Mouse (Mus musculus): Measurements from ENCODE around the gene Fbxo11. TPM values are rescaled to one million over a fixed set of nuclear protein-coding genes. Genes with fewer than 3 reads are reported as not detected.
"Not testable (repeated sequence)": the region's sequence is repeated elsewhere in the genome, so short reads cannot be mapped to it uniquely, and the experiment has no call there.

Fbxo11 gene
- total RNA-seq, 2 experiments from 2014 or later: 109 to 115 TPM

DNA sequence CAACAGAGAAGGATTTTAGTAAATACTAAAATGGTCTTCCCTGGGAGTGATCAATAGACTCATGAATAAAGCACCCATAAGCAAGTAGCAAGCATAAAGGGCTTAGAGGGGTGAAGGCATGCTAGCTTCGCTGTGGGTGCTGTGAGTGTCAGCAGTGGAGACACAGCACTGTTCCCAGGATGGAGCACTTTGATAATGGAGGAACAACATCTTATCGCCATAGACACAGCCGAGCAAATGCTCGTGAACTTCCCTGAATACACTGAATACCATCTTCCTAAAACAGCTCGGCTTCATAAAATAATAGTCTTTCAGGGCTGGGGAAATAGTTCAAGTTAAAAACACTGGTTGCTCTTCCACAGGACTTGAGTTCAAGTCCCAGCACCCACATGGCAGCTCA, 33.3 kb downstream of the Fbxo11 start:
- intact Hi-C loops (cut with DNase I): no loop called here
- no peak for DNase-seq (ENCODE audit: low spot score in 2 of 2)

- intact Hi-C loops (cut with DNase I): no loop called here
- DNase-seq (ENCODE audit: low spot score in 2 of 2): peak; percentile 31 to 35
These were observed 35.7 kb downstream of the Fbxo11 start for GRCm38 (mm10) chr17:88029194-88029970.

GRCm38 (mm10) chr17:88025227-88025626, 39.9 kb downstream of the Fbxo11 start:
- intact Hi-C loops (cut with DNase I): loop anchor here (2.0 kb wide), 1 partner anchor 228 kb away; no protein-coding TSS in a partner anchor
- peak; percentile 48 to 65 for DNase-seq (ENCODE audit: low spot score in 2 of 2)

DNA sequence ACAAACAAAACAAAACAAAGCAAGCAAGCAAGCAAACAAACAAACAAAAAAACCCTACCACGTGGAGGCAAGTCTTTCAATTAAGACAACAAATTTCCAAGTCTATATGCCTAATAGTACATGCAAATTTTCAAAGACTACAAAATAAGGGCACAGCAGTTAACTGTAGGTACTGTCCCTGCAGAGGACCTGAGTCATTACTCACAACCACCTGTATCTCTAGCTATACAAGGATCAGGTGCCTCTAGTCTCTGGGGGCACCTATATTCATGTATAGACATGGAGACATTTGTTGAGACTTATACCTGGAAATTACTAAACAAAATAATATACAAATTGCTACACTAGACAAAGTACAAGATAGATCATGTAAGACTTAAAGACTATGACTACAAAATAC, 41.2 kb downstream of the Fbxo11 start:
- intact Hi-C loops (cut with DNase I): loop anchor here (2.0 kb wide), 1 partner anchor 229 kb away; no protein-coding TSS in a partner anchor
- DNase-seq (ENCODE audit: low spot score in 2 of 2): no peak

DNA sequence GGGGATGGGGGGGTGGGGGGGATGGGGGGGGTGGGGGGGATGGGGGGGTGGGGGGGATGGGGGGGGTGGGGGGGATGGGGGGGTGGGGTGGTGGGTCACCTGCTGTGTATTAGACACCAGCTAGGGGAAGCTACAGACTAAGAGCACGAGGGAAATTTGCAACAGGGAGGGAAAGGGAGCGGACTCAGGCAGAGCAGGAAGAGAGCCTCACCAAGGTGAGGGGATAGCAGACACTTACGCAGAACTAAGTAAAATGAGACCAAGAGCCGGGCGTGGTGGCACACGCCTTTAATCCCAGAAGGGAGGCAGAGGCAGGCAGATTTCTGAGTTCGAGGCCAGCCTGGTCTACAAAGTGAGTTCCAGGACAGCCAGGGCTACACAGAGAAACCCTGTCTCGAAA, 49.1 kb downstream of the Fbxo11 start:
- intact Hi-C loops (cut with DNase I); DNase-seq (ENCODE audit: low spot score in 2 of 2): not testable (repeated sequence)

DNA sequence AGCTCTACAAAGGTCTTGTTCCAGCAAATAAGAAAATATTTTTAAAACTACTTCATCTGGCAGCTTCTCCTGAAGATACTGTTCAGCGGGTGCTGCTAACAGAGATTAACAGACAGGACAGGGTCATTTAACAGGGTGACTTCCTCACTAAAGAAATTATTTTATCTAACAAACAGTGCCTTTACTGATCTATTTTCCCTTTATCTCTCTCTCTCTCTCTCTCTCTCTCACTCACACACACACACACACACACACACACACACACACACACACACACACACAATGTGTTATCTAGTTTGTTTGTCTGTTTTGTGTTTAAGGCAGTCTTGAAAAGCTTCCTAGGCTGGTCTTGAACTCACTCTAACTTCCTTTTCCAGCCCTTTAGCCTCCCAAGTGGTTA, 50.6 kb downstream of the Fbxo11 start:
- DNase-seq (ENCODE audit: low spot score in 2 of 2): no peak

DNA sequence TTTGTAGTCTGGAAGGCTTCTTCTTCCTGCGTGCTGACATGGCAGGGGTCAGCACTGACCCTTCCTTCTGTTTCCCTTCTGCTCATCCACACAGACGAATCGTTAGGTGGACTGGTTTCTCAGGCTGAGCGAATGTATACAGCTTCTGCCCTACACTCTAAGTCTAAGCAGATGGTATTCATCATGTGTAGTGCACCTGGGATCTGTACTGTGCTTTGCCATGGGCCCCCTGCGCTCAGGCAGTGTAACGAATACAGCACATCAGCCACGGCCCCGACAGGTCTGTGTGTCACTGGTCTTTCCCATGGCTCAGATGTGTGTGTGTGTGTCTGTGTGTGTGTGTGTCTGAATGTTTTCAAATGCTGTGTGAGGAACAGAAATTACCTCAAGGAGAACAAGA, 58.1 kb downstream of the Fbxo11 start:
- intact Hi-C loops (cut with DNase I): no loop called here
- no peak for DNase-seq (ENCODE audit: low spot score in 2 of 2)

More for the DNA sequence above, 50.6 kb downstream of the Fbxo11 start:
- intact Hi-C loops (cut with DNase I): no loop called here

DNA sequence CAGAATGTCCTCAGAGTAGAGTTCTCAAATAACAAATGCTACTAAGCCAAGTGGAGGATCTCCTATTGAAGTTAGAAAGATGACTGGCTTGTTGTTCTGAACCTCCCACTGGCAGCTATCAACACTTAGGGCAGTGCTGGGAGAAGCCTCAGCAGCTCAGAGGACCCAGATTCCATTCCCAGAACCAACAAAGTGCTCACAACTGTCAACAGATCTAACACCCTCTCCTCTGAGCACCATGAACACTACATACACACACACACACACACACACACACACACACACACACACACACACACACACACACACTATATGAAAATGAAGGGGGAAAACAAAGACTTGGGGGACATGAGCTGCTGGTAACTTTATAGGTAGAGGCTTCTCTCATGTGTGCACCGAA, 60.2 kb downstream of the Fbxo11 start:
- no peak for DNase-seq (ENCODE audit: low spot score in 2 of 2)
- intact Hi-C loops (cut with DNase I): no loop called here

DNA sequence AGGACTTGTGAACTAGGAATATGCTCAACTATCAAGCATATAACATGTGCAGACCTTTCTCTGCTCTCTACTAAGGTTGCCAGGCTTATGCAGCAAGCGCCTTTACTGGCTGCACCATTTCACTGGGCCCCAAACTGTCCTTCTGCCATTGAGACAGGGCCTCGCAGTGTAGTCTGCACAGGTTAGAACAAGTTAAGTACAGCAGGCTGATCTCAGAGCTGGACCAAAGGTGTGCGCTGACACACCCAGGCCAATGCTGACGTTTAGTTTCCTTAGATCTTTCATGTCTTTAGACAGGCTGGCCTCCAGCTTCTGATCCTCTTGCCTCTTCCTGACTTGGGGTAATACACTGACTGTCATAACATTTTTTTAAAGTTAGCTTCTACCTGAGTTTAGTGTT, 67.3 kb downstream of the Fbxo11 start:
- DNase-seq (ENCODE audit: low spot score in 2 of 2): no peak
- intact Hi-C loops (cut with DNase I): no loop called here

DNA sequence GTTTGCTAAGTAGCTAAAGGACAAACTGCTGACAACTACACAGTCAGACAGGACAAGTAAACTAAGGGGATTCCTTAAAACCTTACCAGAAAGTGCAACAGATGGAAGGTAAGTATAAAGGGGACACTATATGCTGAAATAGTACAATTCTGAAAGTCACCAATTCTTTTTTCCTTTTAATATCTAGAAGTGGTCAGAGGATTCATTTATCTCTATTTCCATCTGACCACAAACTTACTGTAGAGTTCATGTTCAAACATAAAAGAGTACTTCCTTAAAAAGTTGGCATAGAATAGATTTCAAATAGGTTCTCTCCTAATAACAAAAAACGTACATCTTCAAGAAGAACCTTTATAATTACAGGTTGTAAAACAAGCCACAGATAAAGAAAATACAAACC, 71.8 kb downstream of the Fbxo11 start:
- DNase-seq (ENCODE audit: low spot score in 2 of 2): no peak
- intact Hi-C loops (cut with DNase I): no loop called here

DNA sequence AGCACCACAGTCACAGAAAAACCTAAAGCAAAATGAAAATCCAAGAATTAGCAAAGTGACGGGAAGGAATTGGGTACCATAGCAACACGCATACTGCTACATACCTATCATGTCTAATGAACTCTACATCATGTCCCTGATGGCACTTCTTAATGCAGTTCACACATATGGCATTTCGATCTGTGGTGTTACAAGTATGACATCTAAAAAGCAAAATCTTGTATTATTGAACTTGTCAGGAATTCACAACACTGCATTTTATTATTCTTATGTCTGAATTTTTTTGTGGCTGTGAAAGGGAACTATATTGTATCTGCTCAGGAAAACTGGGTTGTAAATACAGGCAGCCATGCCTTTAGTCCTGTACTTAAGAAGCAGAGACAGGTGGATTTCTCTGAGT, 72.9 kb downstream of the Fbxo11 start:
- intact Hi-C loops (cut with DNase I): no loop called here
- DNase-seq (ENCODE audit: low spot score in 2 of 2): no peak

- peak in 1 of 2 experiments; percentile 21 for DNase-seq (ENCODE audit: low spot score in 2 of 2)
- intact Hi-C loops (cut with DNase I): loop anchor here (10.0 kb wide), 1 partner anchor 77 kb away; the partner anchor contains the start of gene Fbxo11
These were observed 77.6 kb downstream of the Fbxo11 start for GRCm38 (mm10) chr17:87987507-87987906.

DNA sequence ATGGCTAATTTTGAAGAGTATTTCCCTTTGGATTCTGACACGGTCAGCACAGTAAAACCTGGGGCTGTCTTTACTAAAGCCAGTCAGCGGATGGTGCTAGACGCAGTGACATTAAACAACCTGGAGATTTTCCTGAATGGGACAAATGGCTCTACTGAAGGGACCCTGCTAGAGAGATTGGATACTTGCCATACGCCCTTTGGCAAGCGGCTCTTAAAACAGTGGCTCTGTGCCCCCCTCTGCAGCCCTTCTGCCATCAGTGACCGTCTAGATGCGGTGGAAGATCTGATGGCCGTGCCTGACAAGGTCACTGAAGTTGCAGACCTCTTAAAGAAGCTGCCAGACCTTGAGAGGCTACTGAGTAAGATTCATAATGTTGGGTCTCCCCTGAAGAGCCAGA, 79.2 kb downstream of the Fbxo11 start:
- intact Hi-C loops (cut with DNase I): loop anchor here (10.0 kb wide), 1 partner anchor 79 kb away; the partner anchor contains the start of gene Fbxo11
- no peak for DNase-seq (ENCODE audit: low spot score in 2 of 2)

GRCm38 (mm10) chr17:87984440-87985214, 80.5 kb downstream of the Fbxo11 start:
- DNase-seq (ENCODE audit: low spot score in 2 of 2): no peak
- intact Hi-C loops (cut with DNase I): loop anchor here (10.0 kb wide), 1 partner anchor 80 kb away; the partner anchor contains the start of gene Fbxo11

DNA sequence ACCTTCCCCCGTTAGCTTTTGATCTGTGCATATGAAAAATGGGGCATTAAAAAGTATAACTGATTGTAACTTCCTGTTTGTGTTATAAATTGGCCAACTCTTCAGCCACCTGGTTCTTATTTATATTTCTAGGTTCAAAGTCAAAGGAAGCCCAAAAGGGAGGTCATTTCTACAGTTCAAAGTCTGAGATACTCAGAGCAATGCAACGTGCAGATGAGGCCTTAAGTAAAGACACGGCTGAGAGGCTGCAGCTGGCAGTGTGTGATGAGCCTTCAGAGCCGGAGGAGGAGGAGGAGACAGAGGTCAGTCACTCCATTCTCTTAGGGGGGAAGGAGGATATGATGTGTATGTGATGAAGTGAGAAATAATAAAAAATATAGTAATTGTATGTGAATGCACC, 81.8 kb downstream of the Fbxo11 start:
- intact Hi-C loops (cut with DNase I): loop anchor here (10.0 kb wide), 1 partner anchor 81 kb away; the partner anchor contains the start of gene Fbxo11
- DNase-seq (ENCODE audit: low spot score in 2 of 2): no peak

DNA sequence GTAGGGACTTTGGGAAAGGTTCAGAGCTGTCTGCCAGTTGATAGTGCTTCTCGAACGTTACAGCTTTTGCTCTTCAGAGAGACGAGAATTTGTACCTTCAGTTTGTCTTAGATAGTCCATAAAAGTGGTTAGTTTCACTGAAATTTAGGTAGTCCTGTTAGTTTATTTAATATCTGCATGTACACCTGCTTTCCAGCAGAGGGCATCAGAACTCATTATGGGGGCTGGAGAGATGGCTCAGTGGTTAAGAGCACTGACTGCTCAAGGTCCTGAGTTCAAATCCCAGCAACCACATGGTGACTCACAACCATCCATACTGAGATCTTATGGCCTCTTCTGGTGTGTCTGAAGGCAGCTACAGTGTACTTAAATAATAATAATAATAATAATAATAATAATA, 83.0 kb downstream of the Fbxo11 start:
- no peak for DNase-seq (ENCODE audit: low spot score in 2 of 2)
- intact Hi-C loops (cut with DNase I): loop anchor here (10.0 kb wide), 1 partner anchor 83 kb away; the partner anchor contains the start of gene Fbxo11

DNA sequence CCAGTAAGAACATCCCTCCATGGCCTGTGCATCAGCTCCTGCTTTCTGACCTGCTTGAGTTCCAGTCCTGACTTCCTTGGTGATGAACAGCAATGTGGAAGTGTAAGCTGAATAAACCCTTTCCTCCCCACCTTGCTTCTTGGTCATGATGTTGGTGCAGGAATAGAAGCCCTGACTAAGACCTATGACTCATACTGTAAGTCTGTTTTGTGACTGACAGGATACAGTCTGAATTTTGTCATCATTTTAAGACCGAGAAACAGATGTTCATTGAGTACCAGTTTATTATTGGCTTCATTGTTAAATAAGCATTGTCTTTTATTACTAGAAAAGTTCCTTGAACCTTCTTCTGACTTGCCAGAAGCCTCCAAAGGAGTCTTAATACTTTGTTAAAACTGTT, 85.4 kb downstream of the Fbxo11 start:
- DNase-seq (ENCODE audit: low spot score in 2 of 2): not testable (repeated sequence)
- intact Hi-C loops (cut with DNase I): loop anchor here (10.0 kb wide), 1 partner anchor 85 kb away; the partner anchor contains the start of gene Fbxo11

GRCm38 (mm10) chr17:87976927-87977326, 88.2 kb downstream of the Fbxo11 start:
- DNase-seq (ENCODE audit: low spot score in 2 of 2); intact Hi-C loops (cut with DNase I): not testable (repeated sequence)

DNA sequence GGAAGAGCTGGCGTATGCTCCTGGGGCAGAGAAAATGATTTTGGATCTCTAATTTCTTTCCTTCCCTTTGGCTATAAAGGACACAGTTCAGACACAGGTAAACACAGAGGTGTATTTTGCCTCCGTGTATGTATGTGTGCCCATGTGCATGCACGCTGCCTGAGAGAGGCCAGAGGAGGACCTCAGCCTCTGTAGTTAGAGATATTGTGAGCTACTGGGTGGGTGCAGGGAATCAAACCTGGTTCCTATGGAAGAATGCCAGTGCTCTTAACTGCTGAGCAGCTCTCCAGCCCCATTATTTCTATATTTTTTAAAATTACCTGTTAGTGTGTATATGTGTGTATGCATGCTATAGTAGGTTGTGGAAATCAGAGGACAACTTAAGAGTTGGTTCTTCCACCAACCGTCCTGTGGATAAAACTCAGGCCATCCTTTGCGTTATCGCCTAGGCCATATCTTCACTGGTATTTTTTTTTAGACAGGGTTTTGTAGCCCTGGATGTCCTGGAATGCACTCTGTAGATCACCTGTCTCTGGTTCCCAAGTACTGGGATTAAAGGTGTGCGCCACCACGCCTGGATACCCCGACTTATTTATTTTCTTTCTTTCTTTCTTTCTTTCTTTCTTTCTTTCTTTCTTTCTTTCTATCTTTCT, 88.8 kb downstream of the Fbxo11 start:
- intact Hi-C loops (cut with DNase I): no loop called here
- no peak for DNase-seq (ENCODE audit: low spot score in 2 of 2)

All from left cerebral cortex, postnatal 14 days (tissue).